Mouse (Mus musculus) gastrocnemius, postnatal 14 days (tissue): ENCODE data around the gene Ostc. TPM values are rescaled to one million over a fixed set of nuclear protein-coding genes. Genes with fewer than 3 reads are reported as not detected.

Source experiments
- DNase-seq: peaks from one replicate; pipeline ENCODE4 v3.0.0; 2021; ENCODE audit warnings: mixed read lengths
- intact Hi-C: fragments of 180-260 bp; cut with DNase I; formaldehyde crosslinking; loops from one replicate; pipeline ENCODE4 v1.15.1; 2025; ENCODE audit warnings: low total_unique reads
- long read RNA-seq, 2 experiments: library from polyadenylated mRNA; stranded (forward); transcript quantifications; one replicate each; pipeline ENCODE4 v2.0.0; 2021
- total RNA-seq, 2 experiments: library from RNA; stranded (reverse); gene quantifications; 2 replicates each; pipeline ENCODE4 v1.2.3; 2021

Ostc gene
- 10 to 100 TPM; 40.6 to 54.5 TPM for total RNA-seq
- long read RNA-seq, experiment 1, transcript Ostc-201 (4 exons, 1,067 nt), result major isoform, 33 of 35 reads
- long read RNA-seq, experiment 1, partial matches to known transcripts, result 1 of 35 reads
- long read RNA-seq, experiment 1, other reads (novel, unspliced or antisense), result 0 of 35 reads
- long read RNA-seq, experiment 2, transcript Ostc-201 (4 exons, 1,067 nt), result major isoform, 53 of 56 reads
- long read RNA-seq, experiment 2, partial matches to known transcripts, result 2 of 56 reads
- long read RNA-seq, experiment 2, other reads (novel, unspliced or antisense), result 0 of 56 reads

DNA sequence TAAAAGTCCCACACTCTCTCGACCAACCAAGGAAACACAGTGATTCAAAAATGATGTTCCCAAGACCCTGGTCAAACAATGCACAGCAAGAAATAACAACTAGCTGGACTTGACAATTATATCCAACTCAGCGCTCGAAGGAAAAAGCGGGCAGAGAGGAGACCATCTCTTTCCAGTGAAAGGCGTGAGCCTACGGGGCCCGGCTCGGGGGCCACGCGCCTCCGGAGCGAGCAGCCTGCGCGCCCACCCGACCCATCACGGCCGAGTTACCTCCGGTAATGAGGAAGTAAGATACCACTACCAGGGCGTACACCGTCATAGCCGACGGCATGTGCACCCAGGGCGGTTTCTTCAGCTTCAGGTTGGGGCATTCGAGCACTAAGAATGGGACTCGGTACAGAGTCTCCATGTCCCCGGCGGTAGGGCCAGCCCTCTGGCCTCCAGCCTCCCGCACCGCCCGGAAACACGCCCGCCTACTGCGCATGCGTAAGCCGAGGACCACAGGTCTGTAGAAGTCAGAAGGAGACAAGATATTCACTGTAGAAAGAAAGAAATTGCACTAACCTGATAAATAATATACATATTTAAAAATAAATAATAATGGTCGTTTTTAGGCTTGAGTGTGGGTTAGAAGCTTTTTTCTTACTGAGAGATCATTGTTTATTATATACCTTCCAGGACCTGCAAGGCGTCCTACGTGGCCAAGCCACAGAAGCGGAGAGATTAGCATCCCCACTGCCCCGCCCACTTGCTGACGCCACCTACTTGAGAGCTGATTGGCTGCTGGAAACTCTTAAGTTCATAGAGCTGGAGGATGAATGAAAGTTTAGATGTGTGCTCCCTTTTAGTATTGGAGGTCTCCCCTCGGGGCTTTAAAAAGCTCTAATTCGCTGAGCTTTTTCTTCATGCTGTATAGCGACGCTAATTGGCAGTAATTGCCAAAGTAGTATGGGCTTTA, at the start of gene Ostc:
Ostc (minus strand) TSS at position 478 of the 958 bp plus-strand sequence.
- intact Hi-C loops, result no loop called here
- DNase-seq, result peak; percentile 97

DNA sequence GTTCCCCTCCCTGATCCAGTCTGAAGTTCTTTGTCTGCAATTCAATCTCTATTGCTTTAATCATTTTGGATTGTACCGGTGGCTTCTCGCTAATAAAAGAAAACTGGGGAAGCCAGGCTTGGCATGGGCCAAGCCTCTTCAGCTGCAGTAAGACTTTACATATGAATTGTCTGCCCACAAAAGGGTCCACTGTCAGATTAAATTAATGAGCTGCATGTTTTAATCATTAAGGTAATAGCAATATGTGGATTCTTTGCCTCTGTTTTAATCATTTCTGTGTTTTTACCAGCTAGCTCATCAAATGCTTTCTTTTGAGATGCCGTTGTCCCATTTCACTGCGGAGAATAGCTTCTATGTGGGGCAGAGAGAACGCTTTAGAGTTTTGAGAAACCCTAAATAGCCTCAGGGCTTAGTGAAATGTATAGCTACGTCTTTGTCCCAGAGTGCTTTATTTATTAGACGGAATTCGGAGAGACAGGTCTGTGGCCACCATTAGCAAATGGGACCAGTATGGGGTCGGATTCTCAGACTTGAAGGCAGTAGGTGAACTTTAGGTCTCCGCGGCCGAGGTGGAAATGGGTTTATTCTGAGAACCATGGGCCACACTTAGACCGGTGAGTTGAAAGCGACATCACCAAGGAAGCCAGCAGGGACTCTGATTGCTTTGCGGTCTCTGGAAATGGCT, 49.1 kb upstream of the Ostc start:
- intact Hi-C loops, result no loop called here
- no peak for DNase-seq

GRCm38 (mm10) chr3:130757117-130757852, 48.0 kb upstream of the Ostc start:
- DNase-seq, result no peak
- intact Hi-C loops, result no loop called here

- DNase-seq, result no peak
- intact Hi-C loops, result no loop called here
These were observed 40.0 kb upstream of the Ostc start for GRCm38 (mm10) chr3:130749206-130749605.

DNA sequence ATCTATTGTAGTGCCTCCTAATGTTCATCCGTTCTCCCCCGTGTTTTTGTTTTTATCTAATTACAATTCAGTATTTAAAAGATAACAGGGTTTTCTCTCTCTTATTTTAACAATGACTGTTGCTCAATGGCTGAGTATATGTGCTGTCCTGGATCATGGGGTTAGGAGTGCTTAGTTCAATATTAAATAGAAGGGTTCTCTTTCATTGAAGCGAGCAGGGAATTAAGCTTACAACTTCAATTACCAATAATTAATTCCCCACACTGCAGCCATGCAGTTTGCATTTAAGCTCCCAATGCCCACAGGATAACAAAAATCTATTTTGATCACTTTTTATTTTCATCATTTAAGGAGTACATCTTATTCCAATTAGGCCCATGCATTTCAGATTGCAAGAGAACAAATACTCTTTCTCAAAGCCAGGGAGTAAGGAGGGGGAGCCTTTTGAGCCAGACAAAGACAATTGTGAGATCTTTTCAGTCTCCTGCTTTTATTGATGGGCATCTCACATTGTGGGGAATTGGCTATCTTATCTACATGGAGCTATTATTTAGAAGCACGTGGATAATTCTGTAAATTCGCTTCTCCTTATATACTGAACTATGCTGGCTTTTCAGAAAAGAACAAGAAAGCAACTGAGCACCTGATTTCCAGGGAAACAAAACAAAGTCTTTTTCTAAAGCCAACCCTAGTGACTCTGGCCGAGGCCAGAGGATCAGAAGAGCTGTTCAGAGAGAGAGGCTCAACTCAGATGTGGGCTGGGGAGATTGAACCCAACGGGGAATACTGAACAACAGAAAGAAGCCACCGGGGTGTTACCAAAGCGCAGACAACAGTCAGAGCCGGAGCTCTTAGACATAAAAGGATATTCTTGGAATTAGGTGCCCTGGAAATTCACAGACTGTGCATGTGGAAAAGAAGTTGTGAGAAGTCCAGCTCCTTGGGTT, 37.7 kb upstream of the Ostc start:
- intact Hi-C loops, result no loop called here
- DNase-seq, result no peak

- DNase-seq, result no peak
- intact Hi-C loops, result no loop called here
These were observed 28.6 kb upstream of the Ostc start for GRCm38 (mm10) chr3:130737652-130738361.

DNA sequence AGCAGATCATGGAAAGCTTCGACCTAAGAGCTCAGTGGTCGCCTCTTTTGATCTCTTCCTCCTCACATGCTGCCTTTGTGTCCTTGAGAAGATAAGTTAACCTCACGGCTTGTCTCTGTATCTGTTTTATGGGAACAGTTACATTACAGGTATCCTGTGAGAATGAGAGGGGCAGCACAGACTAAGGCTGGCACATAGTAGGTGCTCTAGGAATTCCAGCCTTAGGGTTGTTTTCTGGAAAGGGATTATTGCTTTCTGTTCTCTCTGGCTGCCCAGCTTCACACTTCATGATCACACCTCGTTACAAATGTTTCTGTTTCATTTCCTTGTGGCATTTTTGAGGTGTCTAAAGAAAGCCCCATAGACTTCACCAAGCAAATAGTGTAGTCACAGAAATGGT, 27.5 kb upstream of the Ostc start:
- intact Hi-C loops, result no loop called here
- no peak for DNase-seq

- peak; percentile 94 for DNase-seq
- intact Hi-C loops, result no loop called here
These were observed 21.0 kb upstream of the Ostc start, which contains the start of gene Rpl34 for GRCm38 (mm10) chr3:130730189-130730653. Rpl34 (minus strand) TSS chr3:130730398.

DNA sequence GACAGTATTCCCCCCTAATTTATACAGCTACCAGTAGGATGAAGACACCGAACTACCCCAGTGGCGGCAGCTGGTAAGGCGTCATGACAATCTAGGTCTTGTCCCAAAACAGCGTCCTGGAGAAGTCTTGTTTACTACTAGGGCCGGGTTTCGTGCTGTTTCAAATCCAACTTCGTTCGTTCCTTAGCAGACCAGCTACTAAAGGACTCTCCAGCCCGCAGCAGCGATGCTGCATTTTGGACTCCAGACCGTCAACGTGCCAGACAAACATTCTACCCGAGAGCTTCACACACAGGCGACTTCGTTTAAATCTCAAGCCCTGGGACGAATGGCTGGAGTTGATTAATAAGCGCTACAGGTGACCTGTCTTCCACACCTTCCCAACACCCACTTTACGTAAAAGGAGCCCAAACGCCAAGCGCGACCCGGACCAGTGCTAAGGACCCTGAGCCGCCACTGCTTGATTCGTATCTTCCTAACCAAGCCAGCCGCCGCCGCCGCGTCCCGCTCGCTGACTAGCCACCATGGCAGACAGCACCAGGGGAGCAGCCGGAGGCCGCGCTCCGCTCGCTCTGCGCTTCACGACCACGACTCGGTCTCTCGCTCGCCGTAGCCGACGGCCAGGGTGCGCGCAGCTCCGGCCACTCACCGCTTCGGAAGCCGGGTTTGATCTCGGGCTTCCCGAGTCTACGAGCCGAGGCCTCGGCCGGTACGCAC, 20.4 kb upstream of the Ostc start:
- DNase-seq, result peak; percentile 55
- intact Hi-C loops, result no loop called here

GRCm38 (mm10) chr3:130727676-130728075, 18.4 kb upstream of the Ostc start:
- intact Hi-C loops, result no loop called here
- DNase-seq, result no peak

DNA sequence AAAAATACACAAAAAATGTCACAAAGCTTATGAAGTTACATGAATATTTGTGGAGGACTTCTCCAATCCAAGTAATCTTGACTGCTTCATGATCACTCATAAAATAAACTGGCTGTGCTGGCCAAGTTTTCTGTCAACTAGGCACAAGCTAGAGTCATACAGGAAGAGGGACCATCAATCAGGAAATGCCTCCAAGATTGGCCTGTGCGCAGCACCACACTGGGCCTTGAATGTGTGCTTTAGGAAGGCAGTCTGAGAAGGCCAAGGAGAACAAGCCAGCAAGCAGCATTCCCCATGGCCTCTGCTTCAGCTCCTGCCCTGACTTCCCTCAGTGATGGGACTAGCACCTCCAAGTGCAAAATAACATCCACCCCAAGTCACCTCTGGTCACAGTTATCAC, 17.8 kb upstream of the Ostc start:
- intact Hi-C loops, result no loop called here
- DNase-seq, result no peak

- no peak for DNase-seq
- intact Hi-C loops, result no loop called here
These were observed 16.5 kb upstream of the Ostc start for GRCm38 (mm10) chr3:130725718-130726117.

GRCm38 (mm10) chr3:130722733-130723478, 13.7 kb upstream of the Ostc start:
- intact Hi-C loops, result no loop called here
- no peak for DNase-seq

DNA sequence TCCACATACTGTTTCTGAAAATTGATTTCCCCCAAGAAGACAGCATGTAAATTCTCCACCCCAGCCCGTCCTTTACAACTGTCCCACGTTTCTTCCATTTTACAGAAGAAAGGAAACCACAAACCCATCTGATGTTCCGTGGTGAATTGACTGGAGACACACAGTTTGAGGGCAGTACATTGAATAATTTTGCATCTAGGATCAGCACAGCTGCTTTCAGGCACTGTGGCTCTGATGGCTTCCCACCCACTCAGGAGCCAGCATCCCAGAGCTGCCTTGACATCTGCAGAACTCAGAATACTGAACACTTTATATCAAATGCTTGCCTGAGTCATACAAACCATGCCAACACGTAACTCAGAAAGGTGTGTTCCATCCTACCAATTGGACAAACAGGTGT, 11.0 kb upstream of the Ostc start:
- no peak for DNase-seq
- intact Hi-C loops, result no loop called here

DNA sequence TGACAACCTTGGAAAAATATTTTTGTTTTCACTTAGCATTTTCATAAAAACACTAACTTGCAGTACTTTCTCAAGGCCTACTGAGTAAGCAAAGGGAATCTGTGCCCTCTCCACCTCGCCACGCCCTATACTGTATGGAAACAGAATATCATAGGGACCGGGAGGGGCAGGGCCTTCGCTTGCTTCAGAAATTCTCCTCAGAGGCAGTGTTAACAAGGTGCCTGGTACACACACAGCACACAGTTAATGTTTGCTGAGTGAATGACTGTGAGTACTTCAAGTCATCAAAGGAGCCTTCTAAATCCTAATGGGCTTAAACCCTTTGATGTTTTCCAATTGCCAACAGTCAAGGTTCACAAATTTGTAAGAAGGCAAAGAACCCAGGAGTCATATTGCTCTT, 9.6 kb upstream of the Ostc start:
- no peak for DNase-seq
- intact Hi-C loops, result no loop called here

DNA sequence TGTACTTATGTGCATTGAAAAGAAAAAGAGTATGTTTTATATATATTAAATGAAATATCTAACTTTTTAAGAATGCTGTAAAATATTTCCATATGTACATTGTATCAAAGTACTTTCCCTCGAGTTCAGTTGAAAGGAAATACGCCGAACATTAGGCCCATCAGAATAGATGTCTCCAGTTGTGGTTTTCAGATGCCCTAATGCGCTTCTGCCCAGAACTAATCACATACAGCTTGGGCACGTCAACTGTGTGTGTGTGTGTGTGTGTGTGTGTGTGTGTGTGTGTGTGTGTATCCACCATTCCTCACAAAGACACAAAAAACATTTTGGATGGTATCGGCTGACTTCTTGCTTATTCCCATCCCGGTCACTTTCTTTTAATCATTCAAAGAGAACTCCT, 7.3 kb upstream of the Ostc start:
- no peak for DNase-seq
- intact Hi-C loops, result no loop called here
